Mouse (Mus musculus) lung, postnatal 36 days (tissue): ENCODE data around the gene Ppp1r13b.
A peak's percentile ranks its signal among the peaks of the same experiment; 100 is the strongest.

Experiments used
- DNase-seq: peaks from one replicate; pipeline ENCODE4 v3.0.0; 2022; ENCODE audit warnings: mixed read lengths

The Ppp1r13b gene

DNA sequence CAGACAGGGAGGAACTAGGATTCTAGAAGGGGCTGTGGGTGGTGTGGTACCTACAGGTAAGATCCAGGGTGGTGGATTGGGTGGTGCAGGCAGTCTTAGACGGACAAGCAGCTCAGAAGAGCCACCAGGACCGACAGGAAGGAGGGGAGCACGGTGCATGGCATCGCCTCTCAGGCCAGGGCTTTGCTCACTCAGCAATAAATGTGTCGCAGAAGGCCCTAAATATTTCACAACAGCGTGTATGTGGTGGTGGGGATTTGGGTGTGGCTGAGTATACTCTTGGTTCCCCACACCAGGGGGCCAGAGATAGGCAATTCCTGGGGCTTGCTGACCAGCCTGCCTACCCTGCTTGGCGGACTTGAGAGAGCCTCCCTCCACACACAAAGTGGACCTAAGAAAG, 87.2 kb downstream of the Ppp1r13b start:
- no peak for DNase-seq

DNA sequence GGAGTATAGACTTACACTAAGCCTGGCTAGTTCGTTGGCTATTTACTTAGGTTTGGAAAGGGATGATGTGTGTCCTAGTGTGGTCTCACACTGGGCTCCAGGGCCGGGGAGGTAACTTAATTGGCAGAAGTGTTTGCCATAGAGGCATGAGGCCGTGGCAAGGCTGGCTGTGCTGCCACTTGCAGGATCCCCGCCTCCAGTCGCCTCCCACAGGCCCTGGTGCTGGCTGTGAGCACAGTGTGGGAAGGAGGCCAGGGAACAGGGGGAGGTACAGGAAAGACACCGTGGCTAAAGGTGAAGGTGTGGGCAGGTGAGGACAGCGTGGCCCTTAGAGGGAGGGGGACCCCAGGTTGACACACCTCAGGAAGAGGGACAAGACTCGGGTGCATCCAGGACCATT, 88.0 kb downstream of the Ppp1r13b start:
- peak; percentile 54 for DNase-seq

- no peak for DNase-seq
These were observed 89.9 kb downstream of the Ppp1r13b start for GRCm38 (mm10) chr12:111817991-111818390.

- DNase-seq, result no peak
These were observed 90.9 kb downstream of the Ppp1r13b start for GRCm38 (mm10) chr12:111816967-111817366.

DNA sequence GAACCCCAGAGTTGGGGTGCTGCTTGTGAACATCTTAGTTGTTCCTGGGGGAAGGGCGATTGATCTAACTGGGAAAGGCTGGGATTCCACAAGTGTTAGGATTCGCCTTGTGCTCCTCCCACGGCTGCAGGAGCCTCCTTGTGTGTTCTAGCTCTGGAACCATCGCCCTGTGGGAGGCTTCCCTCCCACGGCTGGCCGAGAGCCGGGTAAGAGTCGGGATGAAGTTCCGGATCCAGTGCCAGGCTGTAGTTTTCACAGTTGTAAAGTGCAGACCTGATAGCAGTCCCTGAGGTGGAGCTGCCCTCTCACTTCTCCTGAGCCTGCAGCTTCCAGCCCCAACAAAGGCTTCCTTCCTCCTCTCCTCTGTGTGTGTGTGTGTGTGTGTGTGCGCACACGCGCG, 91.4 kb downstream of the Ppp1r13b start:
- peak; percentile 30 for DNase-seq

GRCm38 (mm10) chr12:111814769-111815762, 92.8 kb downstream of the Ppp1r13b start:
- DNase-seq, result peak; percentile 60

GRCm38 (mm10) chr12:111813766-111814617, 93.9 kb downstream of the Ppp1r13b start, which contains the start of the genes Xrcc3 and Zfyve21:
TSS of gene Xrcc3 (minus strand) at chr12:111813873.
TSS of gene Zfyve21 (plus strand) at chr12:111814170.
- DNase-seq, result peak; percentile 99

- DNase-seq, result peak; percentile 15
These were observed 94.7 kb downstream of the Ppp1r13b start for GRCm38 (mm10) chr12:111813111-111813765.

DNA sequence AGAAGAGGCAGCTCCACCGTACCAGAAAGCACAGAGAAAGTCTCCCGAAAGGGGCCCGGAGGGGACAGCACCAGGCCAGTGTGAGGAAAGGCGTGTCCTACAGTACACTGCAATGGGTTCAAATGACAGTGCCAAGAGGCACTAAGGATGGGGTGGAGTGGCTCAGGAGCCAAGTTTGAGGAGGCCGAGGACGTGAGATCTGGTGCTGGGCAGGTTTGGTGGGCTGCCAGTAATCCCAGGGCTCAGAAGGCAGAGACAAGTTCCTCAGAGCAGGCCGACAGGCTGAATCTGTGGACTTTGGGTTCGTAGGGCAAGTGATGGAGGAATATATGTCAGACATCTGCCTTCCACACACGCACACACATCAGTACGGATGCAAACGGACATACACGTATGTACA, 95.3 kb downstream of the Ppp1r13b start:
- DNase-seq, result no peak

- DNase-seq, result no peak
These were observed 95.8 kb downstream of the Ppp1r13b start for GRCm38 (mm10) chr12:111812075-111812474.

DNA sequence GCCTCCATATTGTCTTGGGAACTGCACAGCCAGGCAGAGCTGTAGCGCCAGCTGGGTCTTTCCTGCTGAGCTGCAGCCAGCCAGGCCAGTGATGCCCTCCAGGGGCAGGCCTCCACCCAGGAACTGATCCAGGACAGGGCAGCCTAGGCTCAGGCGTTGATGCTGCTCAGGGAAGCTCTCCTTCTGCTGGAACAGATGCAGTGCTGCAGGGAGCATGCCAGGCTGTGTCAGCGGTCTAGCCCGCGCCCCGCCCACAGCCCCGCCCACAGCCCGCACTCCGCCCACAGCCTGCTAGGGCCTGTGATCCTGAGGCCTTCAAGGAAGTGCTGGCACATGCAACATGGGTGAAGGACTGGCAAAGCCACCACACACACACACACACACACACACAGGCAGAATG, 98.1 kb downstream of the Ppp1r13b start:
- peak; percentile 84 for DNase-seq

GRCm38 (mm10) chr12:111808775-111809174, 99.1 kb downstream of the Ppp1r13b start:
- no peak for DNase-seq

DNA sequence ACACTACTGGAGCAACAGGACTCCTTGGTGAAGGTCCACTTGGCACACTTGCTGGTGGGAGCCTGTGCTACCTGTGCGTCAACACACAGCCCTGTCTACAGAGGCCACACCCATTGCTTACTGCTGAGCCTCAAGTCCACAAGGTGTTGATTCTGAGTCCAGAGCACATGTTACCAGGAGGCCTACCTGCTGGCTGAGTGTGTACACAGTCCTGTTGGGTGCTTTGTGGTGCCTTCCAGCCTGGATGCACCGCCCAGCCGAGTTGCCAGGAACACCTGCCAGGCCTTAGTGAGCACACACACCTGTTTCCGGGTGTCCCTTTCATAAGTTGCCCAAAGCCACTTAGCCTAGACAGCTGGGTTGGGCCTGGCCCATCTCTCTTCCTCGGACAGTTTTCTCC, 104.4 kb downstream of the Ppp1r13b start:
- peak; percentile 39 for DNase-seq

DNA sequence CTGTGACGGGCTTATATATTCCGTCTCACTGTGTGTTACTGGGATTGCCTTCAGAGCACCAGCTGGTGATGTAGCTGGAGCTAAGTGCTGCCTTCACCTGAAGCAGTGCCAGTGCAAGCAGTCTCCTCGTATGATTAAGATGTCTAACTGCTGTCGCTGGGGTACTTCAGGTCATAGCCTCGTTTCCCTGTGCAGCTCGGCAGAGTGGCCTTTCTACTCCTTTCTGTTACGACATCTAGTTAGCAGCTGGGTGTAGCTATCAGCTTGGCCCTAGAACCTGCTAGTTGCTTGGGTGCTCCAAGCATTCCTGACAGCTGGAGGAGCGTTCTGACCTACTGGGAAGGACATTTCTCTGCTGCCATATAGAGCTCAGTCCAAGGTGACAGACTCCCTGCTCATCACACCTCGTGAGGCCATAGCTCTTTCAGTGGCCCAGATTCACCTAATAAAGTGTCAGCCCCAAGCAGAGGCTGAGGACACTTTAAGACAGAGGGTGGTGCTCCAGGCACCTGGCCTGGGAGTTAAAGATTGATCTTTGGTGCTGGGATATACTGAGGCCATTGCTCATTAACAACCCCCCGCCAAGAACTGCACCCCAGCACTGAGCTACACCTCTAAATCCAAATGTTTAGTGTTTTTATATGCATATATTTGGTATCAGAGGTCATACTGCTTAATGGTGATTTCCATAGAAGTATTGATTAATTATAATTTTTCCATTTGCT, 107.3 kb downstream of the Ppp1r13b start:
- DNase-seq, result peak; percentile 25

- DNase-seq, result no peak
These were observed 109.4 kb downstream of the Ppp1r13b start for GRCm38 (mm10) chr12:111798493-111798892.

DNA sequence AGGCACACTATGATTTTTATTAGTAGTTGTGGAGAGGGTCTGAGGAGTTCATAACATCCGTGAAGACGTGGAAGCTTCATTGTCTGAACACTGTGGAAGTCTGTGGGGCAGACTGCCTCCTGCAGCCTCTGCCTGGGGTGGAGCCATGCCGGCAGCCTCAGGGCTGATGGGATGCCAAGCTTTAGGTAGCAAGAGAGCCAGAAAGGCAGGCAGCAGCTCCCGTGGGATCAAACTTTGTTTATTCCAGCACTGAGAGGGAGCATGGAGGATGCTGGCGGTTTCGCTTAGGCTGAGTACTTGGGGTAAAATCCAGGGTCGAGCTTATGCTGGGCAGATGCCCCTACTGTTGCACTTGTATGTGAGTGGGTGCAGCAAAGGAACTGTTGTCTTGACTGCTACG, 110.7 kb downstream of the Ppp1r13b start:
- DNase-seq, result no peak

DNA sequence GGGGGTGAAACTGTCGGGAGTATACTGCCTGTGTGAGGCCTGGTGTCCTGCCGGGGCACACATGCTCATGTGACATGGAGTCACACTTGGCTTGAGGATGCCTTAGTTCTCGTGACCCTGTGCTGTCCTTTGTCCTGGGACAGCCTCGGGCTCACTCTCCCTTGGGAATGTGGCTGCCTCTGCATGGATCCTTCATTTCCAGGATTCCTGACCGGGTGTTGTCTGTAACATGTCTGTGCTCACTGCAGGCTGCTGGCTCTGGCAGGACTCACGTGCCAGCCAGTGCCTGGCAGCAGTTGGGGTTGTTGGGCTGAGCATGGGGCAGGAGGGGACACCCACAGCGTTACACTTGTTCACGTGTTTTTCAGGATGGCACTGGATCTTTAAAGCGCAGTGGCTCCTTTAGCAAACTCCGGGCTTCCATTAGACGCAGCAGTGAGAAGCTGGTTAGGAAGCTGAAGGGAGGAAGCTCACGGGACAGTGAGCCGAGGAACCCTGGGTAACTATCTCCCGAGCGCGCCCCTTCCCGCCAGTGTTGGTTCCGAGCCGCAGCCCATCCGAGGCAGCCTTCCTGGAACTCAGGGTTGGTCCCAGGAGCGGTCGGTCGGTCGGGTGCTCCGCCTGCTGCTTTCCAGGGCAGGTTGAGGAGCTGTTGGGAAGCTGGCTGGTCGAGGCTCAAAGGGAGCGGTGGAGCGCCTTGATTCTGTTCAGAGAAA, 112.6 kb downstream of the Ppp1r13b start:
- peak; percentile 44 for DNase-seq

DNA sequence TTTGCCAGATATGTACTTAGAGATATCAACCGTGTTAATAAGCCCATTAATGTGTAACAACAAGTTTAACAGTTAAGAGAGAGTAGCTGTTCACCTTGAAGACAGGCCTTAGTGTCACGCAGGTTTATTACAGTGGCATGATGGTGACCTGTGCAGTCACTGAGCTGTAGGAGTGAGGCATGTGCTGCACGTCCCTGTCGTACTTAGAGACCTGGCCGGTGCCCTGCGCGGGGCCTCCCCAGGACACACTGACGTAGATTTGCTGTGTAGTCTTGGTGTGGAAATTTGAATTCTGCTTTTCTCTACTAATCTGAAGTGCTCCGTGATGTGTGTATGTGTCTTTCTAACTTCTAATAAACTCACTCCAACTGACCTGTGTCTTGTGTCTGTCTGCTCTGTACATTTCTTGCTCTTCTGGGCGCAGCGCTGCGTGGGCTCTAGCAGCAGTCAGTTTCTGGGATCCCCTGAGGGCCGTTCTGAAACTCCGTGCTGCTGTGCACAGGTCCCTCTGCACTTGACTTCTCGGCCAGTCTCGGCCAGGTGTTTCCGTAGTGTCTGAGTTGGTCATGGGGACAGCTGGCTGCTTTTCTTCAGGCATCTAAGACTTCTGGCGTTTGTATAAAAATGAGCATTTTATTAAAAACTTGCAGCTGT, 113.3 kb downstream of the Ppp1r13b start:
- no peak for DNase-seq

DNA sequence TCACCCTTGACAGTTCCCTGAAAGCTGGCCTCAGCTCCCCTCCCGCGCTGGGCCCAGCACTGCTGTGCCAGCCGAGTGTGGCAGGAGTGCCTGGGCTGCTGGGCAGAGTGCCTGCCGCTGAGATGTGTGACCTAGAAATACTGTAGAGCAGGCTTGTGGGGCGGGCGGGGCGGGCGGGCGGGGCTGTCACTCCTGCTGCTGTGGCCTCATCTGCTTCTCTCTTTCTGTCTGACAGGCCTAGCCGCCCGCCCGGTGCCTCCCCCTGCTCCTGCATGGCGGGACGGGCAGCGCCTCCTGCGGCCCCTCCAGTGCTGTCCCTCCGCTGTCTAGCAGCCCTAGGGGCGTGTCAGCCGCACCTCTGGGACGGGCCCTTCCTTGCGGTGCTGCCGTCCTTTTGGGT, 113.8 kb downstream of the Ppp1r13b start:
- DNase-seq, result peak; percentile 32

DNA sequence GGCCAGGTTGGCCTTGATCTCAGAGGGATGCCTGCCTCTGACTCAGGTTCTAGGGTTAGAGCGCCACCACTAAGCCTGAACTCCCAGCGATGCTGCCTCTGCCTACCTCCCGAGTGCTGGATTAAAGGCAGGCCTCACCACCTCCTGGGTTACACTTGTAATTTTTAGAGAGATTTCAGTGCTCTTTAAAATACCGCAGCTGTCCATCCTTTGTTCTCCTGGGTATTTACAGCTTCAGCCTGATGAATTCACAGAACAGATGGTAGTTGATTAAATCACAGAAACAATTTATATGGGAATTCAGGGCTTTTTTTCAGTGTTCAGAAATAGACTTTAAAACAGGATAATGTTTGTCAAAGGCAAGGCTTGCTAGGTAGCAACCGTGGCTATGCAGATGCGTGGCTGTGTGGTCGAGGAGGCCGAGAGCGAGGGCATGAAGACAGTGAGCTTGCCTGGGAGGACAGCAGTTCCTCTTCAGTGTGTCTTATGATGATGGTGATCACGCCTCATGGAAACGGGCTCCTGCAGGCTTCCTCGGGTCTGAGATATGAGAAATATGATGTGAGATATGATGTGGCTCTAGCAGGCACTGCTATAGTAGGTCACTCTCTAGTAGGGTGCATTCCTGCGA, 116.3 kb downstream of the Ppp1r13b start:
- no peak for DNase-seq
